Mouse (Mus musculus) urinary bladder, postnatal 4 days (tissue): ENCODE measurements around the gene Klhdc1.

Experiments used
- DNase-seq, 2 experiments: peaks; one replicate each; pipeline ENCODE4 v3.0.0; 2021 to 2022; ENCODE audit warnings: low spot score in 2 of 2

Klhdc1 gene

DNA sequence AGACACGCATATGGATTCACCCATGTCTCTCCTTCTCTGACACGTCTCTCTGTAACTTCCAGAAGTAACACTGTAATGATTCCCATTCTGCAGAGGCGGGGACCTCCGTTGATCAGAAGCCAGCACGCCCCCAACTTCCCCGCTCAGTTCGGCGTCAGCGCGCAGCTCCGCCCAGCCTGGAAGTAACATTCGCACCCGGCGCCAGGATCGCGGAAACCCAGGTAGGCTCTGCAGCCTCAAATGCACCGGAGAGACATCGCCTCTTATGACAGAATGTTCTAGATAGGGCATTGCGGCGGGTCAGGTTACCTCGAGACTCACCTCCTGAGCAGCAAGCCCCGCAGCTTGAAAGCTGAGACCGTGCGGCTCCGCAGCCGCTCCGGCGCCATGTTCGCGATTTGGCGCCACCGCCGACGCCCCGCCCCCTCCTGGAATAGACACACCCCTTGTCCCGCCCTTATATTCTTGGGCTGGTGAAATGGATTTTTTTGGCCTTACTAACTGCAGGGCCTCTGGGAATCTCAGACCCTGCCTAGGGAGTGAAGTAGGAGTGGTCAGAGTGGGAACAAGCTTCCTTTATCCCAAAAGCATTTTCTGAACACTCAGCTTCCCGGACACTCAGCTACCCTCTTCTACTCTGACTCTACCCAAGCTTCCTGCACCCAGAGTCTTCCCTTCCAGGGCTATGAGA lies 13.1 kb upstream of the Klhdc1 start, which contains the start of gene Pole2:
Pole2 (minus strand) TSS at position 420 of the 691 bp plus-strand sequence.
- DNase-seq: peak; percentile 89 to 92

DNA sequence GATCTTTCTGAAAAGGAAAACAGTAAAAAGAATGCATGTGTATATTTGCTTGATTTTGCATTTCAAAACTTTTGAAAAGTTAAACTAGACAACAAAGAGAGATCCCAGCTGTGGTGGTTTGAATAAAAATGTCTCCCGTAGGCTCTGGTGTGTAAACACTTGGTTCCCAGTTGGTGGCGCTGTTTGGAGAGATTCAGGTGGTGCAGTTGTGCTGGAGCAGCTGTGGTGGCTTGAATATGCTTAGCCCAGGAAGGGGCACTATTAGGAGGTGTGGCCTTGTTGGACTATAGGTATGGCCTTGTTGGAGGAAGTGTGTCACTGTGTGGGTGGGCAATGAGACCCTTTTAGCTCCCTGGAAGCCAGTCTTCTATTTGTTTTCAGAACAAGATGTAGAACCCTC lies 11.7 kb upstream of the Klhdc1 start:
- DNase-seq: no peak

DNA sequence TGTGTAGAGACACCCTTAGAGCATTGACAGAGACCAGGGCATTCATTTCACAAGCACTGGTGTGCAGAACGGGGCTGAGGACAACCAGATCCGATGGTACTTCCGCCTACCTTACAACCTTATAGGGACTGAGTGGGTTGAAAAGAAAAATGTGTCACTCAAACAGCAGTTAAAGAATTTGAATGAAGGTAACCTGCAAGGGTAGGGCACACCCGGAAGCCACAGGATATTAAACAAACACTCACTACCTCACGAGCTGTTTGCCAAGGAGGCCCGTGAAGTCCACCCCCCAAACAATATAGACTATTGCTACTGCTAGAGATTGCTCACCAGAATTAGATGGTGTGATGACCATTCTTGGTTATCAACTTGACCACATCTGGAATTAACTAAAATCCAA lies 5.2 kb upstream of the Klhdc1 start:
- no peak for DNase-seq

DNA sequence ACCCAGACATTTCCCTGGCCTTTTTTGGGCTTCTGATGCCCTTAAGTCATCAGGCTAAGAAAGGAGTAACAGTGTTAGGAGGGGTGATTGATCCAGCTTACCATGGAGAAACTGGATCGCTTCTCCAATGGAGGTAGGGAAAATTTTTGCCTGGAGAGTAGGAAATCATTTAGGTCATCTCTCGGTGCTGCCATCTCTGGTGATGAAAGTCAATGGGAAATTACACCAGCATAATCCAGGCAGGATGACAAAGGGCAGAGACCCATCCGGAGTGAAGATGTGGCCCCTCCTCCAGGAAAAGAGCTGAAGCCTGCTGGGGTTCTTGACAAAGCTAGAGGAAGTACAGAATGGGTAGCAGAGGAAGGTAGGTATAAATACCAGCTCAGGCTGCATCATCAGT lies 2.7 kb upstream of the Klhdc1 start:
- DNase-seq: no peak

DNA sequence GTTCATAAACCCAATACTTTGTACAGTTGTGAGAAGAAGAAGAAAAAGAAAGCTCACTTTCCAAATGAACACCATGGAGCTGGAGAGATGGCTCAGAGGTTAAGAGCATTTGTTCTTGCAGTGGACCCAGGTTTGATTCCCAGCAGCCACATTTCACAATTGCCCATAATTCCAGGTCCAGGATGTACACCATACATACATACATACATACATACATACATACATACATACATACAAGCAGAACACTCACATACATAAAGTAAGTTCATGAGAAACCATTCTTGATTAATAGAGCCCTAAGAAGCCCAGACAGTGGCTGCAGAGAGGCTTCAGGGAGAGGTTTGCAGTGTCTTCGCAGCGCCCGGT lies 412 bp downstream of the Klhdc1 start:
- no peak for DNase-seq

DNA sequence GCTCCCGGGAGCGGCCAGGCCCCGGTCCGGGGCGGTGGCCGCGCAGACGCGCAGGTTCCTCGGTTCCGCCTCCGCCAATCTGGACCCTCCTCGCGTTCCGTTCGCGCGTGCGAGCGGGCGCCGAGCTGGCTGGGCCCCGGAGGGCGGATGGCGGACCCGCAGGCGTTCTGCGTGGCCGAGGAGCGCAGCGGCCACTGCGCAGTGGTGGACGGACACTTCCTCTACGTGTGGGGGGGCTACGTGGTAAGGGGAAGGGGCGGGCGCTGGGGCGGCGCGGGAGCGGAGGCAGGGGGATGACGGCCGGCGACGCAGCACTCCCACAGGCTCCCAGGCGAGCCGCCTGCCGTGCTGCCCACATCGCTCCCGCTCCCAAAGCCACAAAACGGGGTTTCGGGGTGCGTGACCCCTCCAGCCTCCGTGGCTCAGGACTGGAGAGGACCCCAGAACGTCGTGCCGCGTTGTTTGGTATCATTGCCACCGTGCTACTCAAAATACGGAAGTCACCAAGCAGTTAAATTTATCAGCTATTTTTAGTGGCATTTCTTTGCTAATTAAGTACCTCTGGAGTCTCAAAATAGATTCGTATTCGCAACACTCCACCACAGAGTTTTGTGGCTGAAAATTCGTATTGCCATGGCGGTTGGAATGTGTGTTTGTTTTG lies 925 bp downstream of the Klhdc1 start:
- peak; percentile 63 to 73 for DNase-seq

DNA sequence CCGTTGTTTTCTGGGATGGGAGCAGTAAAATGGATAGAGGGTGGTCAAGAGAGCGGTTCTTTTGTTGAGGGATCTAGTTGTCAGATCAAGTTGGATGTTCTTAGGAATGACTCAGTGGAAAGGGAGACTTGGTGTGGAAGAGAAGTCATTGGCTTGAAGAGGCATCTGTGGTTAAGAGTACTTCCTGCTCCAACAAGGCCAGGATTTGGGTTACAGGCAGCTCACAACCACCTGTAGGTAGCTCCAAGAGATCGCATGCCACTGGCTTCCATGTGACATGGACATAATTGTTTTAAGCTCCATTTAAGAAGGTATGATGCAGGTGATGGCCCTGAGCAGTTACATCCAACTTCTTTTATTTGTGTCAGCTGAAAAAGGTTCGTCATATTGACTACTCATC lies 8.8 kb downstream of the Klhdc1 start:
- no peak for DNase-seq

DNA sequence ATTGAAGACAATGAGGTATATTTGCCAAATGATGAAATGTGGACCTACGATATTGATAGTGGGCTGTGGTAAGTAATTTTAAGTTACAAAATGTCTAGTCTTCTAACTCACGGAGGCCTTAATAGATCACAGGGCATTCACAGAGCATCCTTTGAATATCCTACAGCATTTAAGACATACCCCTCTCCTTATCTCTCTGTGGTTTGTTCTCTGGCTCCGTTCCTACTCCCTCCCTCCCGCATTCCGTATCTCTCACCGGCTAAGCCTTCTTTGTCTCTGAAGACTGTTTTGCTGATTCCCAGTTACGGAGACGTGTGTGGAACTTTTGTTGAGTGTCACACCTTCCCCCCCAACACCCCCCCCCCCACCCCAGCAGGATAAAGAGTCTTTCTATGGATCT lies 9.8 kb downstream of the Klhdc1 start:
- no peak for DNase-seq

DNA sequence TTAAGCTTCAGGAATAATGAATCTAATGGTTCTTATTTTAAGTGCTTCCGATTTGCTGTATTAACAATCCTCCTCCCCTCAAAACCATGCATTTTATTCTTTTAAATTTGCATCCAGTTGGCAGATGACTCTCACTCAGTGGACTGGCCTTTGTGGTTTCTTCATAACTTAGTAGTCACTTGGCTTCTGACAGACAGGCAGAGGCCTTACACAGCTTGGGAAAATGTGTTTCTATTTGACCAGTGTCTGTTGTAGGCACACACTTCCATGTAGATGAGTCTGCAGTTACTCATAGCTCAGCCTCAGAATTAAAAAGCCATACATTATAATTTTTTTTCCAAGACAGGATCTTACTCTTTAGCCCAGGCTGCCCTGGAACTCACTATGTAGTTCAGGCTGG lies 12.8 kb downstream of the Klhdc1 start:
- no peak for DNase-seq

DNA sequence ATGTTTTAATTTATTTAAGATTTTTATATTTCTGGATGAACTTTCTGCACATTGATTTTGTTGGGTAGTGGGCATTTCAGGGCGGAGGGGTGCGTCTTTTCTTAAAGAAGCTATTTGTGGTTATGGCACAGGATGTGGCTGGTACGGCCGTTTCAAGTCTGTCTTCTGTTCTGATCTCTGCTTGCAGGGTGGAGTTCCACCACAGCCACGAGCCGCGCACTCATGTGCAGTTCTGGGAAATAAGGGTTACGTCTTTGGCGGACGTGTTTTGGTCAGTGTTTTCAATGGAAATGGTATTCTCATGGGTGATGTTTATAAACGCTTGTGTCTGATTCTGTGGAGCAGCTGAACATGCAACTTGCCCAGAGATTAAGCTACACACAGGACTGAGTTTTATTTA lies 16.9 kb downstream of the Klhdc1 start:
- DNase-seq: no peak

DNA sequence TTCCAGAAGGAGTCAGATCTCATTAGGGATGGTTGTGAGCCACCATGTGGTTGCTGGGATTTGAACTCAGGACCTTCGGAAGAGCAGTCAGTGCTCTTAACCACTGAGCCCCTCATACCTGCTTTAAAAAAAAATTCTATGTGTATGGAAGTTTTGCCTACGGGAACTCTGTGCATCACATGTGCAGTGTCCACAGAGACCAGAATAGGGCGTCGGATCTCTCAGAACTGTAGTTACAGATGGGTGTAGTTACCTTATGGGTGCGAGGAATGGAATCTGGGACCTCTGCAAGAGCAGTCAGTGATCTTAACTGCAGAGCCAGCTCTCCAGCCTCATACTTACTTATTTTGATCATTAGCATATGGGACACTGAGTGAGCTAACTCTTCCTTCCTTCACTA lies 21.3 kb downstream of the Klhdc1 start:
- no peak for DNase-seq

DNA sequence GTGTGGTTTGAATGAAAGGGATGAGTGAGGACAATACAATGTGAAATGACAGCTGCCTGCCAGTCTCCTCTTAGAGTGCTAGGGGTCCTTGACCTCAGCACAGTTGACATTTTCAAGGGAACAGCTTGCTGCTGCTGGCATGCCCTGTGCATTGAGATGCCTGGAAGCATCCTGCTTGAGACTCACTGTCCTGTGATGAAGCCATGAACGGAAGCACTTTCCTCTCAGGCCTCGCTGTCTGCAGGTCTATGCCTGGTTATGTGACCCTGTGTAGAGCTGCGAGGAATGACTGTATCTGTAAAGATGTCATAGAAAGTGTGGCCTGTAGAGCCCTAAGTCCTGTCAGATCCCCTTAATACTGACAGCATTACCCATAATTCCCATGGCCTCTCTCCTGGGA lies 24.1 kb downstream of the Klhdc1 start:
- no peak for DNase-seq

DNA sequence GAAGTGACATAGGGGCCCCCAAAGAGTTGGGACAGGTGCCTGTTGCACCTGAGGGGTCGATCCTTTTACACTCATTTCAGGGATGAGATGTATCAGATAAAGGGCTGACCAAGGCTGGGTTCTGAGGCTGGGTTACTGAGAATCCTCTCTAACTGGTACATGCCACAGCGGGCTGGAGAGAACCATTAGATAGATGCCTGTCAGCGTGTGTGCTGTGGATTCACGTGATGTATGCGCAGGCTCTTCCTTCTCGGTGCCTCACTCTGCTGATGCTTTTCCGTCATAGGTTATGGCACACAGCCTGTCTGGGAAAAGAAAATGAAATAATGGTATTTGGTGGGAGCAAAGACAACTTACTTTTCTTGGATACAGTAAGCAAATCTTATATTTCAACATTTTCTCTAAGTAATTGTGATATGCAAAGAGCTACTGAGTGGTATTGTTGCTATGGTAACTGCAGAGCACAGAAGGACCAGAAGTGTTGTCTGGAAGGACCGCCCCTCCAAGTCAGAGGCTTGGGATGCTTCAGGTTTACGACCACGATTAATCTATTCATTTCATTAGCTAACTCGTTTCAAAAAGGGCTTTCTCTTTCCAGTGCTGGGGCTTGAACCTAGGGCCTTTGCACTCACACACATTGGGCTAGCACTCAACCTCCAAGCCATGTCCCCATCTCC lies 27.1 kb downstream of the Klhdc1 start:
- no peak for DNase-seq

DNA sequence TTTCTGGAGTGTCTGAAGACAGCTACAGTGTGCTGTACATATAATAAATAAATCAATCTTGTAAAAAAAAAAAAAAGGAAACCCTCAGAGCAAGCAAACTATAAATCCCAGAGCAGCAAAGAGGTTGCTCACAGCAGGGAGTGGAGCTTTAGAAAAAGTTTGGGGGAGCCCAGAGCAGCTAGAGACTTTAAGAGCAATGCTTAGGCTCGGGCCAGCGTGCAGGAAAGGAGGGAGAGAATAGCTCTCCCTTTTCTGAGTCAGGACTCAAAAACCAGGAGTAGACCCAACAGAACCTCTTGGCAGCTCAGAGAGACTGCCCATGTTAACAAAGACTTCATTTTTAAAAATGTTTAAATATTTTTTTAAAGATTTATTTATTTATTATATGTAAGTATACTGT lies 28.0 kb downstream of the Klhdc1 start:
- DNase-seq: no peak

DNA sequence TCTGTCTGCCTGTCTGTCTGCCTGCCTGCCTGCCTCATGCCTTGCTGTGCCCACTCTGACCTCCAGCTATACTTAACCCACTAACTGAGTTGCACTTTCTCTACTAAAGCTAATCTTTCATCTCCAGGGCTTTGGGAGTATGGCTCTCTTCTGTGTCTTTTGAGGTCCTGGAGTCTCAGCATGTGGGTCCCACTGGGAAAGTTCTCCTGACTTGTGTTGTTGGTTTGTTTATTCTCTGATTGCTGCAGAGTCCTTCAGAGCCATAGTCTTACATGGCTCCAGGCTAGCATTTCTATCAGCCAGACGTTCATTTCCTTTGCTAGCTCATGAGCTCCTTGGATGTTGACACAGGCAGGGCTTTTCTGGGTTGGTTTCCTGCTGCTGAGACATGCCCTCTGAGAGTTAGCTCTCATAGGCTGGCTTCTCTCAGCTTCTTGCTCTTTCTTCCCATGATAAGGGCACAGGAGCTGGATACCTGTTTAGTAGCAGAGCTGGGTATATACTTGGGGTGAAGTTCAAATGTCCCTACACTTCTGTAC lies 39.0 kb downstream of the Klhdc1 start:
- DNase-seq: no peak

DNA sequence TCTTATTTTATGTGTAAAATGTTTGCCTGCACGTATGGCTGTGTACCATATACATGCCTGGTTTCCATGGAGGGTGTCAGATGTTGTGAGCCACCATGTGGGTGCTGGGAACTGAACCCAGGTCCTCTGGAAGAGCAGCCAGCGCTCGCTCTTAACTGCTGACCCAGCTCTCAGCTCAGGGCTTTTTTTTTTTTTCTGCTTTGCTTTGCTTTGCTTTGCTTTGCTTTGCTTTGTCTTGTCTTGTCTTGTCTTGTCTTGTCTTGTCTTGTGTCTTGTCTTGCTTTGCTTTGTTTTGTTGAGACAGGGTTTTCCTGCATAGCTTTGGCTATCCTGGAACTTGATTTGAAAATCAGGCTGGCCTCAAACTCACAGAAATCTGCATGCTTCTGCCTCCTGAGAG lies 39.9 kb downstream of the Klhdc1 start:
- DNase-seq: no peak

DNA sequence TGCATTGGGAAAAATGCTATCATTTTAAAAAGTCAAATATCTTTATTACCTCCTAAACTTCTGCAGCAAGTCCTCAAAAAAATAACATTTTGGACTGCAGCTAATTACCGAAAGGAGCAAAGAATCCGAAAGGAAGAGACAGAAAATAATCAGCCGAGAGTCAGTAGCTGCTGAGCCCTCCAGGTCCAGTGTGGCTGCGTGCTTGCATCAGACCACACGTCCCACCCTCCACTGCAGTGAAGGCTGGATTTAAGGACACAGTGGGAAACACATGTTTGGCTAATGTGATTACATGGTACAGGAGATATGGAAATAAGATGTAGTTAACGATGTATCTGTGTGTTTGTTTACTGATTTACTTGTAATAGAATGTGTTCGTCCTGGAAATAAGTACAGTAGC lies 42.2 kb downstream of the Klhdc1 start:
- DNase-seq: no peak

DNA sequence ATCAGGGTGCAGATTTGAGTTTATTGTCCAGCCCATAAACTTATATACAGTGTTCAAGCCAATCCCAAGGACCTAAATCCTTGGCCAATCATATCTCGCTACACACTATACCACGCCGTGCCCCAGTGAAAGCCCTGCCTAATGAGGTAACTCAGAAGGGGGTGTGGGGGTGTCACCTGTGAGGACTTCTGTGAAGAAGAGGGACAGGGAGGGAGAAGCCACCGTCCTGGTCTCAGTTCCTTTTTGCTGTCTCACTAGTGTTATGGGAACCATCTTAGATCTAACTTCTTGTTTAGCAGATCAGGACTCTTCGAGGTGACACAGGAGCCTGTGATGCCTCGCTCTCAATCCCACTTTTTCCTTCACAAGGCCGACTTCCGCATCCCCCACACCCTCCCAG lies 46.6 kb downstream of the Klhdc1 start:
- no peak for DNase-seq

DNA sequence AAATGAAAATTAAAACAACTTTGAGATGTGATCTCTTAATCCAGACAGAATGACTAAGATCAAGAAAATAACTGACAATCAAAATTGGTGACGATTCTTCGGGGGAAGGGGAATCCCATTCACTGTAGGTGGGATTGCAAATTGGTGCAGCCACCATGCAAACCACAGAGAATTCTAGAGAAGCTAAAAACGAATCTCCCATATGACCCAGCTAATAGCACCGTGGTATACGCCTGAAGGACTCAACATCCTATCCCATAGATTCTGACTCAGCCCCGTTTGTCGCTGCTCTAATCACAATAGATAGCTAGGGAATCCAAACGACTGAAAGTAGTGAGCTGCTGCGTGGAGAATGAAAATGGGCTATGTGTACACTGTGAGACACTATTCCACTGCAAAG lies 47.7 kb downstream of the Klhdc1 start:
- no peak for DNase-seq

DNA sequence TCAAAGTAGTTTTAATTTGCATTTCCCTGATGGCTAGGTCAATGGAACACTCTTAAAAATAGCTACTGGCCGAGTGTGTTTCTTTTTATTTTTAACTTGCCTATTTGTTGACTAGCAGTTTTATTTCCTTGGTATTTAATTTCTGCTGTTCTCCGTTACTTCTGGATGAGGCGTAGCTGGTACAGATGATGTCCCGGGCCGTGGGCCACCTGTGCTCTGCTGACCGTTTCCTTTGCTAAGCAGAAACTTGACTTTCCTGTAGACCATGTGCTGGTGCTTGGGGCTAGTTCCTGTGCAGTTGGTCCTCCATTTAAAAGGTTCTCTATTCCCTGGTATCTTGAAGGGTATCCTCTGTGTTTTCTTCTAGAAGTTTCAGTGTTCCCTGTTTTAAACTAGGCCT lies 51.4 kb downstream of the Klhdc1 start:
- no peak for DNase-seq

DNA sequence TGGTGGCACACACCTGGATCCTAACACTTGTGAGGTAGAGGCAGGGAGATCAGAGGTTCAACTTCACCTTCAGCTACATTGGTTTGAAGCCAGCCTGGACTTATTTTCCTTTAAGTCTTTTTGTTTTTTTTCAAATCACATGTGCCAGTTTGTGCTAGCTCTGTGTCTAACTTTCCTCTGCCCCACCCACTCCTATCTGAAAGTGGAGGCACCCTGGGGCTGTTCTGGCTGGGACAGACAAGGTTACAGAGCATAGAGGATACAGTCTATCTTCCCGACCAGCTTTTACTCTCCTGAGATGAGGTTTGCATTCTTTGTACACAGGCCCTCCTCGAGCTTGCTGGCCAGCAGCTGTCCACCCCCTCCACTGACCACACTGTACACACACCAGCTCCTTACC lies 52.8 kb downstream of the Klhdc1 start:
- no peak for DNase-seq

DNA sequence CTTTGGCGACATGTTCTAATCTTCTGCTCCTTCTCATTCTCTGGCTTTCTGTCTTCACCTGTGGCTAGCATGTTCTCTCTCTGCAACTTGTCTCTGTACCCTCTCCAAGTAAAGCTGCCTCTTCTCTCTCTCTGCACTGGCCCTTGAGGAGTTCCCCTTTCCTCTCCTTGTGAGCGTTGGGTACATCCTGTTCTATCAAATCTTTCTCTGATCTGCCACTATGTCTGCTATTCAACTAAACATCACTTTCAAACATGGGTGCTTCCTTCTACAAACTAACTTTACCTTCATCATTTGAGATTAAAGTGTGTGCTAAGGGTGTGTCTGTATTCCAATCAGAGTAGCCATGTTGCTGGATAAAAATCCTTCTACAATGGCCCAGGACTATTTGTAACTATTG lies 54.0 kb downstream of the Klhdc1 start:
- DNase-seq: no peak

DNA sequence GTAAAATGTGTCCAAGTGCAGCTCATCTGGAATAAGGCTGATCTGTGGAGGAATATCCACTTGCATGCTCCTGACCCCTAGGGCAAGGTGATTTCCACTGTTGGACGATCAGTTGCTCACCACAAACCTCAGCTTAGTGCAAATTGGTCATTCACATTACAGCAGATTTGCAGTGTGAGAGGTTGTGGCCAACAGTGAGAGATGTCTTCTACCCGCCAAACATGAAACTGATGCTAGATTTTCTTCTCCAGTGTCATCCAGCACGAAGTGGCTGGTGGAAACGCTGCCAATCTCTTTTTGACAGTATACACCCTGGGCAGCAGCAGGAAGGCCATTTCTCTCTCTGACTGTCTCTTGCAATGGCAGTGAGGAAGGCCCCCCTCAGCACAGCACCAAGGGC lies 54.7 kb downstream of the Klhdc1 start:
- DNase-seq: no peak
